Mouse (Mus musculus) brain, adult 2 months (tissue): Measurements from ENCODE around the gene Gm11627.
"Not testable (repeated sequence)": the region's sequence is repeated elsewhere in the genome, so short reads cannot be mapped to it uniquely, and the experiment has no call there.

ENCODE experiments used
- DNase-seq: peaks from one replicate; pipeline ENCODE4 v3.0.0; 2011; ENCODE audit warnings: low read depth, low spot score

The Gm11627 gene

DNA sequence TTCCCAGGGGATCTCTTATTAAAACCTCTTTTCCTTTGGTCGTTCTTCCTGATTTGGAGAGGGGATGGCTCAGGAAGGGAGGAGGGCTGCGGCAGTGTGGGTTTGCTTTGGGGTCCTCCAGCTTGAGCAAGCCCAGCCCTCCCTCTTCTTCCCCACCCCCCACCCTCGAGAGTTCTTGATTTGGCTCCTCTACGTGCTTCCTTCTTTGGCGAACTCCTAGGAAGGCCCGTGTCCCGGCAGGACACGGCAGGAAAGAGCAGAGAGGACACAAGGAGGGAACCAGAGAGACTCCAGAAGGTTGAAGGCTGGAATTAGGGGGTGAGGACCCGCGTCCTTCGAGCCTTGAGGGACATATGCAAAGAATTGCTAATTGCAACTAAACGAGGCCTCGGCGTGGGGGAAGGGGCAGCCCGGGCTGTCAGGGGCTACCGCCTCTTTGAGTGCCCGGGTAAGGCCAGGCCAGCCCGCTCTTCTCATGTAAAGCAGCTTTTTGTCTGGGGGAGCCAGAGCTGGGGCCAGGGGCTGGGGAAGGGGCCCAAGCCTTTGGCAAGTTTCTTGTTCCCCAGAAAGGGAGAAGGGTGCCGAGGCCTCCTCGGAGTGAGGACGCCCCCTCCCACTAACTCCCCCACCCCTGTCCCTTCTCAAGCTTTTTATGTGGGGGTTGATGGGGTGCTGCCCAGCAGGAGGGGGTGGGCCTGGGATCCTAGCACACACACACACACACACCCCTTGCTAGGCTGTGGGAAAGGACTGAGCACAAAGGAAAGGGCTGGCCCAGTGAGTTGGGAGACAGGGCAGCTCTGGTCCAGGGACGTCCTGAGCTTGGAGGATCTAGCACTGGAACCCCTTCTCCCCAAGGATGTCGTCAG is at the start of gene Gm11627:
TSS of gene Gm11627 (minus strand) at position 297 of the 869 bp plus-strand sequence.
- DNase-seq: no peak

DNA sequence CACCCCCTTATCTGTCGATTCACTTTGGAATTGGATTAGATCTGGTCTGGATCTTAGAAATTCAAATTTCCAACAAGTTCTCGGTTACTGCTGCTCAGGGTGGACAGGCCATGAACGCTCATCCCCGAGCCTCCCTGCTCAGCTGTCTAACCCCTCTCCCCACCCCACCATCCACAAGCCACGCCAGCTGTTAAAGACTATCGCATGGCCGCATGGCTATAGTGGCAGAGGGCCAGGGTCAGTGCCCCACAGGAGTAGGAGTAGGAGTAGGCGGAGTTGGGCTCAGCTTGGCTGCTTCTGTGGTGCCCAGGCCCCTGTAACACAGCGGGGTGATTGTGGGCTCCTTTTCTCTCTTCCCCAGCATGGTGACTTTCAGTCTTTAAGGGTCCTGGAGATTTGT is 49.3 kb upstream of the Gm11627 start:
- no peak for DNase-seq

DNA sequence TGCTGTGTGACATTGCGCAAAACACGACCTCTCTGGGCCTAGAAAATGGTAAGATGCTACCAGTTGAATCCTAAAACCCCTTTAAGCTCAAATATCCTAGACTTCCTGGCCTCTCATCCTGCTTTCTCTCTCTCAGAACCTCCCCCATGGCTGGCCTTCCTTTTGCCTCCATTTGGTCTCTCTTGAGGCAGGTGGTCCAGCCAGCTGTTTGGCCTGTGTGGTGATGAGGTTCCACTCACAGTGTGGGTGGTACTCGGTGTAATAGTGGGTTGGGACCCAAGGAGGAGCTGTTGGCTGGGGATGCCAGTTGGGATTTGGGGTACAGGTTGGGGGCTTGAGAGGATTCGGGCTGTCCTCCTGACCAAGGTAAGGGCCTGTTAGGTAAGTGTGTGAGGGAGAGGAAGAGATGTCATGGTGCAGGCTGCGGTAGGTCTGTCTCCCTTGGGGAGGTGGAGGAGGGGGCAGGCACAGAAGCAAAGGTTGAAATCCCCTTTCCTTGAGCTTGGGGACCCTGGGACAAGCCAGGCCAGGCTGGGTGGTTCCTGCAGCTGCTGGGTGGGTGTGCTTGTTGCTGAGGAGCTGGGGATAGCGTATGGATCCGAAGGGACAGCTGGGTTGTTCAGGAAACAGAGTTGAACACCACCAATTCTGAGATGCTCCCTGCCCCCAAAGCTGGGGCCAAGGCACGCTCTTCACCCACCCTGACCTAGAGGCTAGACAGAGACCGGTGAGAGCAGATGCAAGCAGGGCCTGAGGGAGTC is 48.1 kb upstream of the Gm11627 start:
- no peak for DNase-seq

DNA sequence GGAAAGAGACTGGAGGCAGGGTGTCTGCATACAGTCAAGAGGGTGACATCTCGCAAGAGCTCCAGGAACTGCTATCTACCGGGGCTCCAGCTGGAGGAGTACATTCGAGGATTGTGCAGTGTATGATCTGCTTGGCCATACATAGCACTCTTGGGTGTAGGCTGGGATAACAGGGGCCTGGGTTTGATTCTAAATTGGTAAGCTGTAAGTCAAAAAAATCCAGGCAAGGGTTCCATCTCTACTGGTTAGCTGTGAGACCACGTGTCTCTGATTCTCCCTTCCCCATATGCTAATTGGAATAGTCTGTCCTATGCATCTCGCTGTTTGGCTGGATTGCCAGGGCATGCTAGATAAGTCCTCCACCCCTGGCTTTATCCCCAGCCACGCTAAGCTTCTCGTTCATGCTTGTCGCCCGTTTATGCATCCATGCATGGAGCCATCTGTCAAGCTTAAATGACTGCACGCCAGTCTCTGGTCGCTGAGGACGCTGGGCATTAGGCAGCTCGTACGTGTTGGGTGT is 45.7 kb upstream of the Gm11627 start:
- peak; percentile 8 for DNase-seq

DNA sequence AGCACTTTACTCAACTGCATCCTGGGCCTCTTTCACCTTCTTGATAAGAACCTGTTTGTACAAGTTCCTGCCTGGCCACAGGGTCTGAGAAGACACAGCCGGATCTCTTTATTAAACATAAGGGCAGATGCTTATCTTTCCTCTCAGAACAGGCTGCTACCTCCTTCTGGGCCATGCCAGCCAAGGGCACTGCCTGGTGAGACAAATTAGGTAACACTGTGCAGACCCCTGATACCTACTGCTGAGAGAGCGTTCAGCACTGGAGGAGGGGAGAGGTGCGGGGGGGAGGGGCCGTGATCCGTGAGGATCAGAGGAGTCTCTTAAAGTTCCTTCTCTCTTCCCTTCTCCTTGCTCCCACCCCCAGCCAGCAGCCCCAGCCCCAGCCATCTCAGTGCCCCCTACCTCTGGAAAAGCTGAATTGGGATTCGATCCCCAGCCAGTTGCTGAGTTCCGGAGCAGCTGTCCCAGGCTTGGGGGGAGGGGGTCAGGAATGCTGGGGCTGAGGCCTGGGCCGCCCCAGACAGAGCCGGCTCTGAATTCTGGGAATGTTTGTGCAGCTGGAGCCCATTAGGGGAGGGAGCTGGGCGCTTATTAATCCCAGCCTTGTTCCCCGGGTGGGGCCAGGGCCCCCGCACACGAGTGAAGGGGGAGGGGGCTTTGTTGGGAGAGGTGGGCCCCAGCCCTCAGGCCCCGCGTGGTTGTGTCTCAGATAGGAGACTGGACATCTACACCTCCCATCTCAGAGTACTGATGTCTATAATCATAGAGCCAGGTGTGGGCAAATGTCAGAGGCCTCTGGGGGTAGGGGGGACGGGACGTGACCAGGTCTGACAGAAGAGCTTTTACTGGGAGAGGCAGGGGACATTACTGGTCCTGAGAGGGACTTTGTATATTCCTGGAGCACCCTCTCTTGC is 44.9 kb upstream of the Gm11627 start:
- peak; percentile 10 for DNase-seq

DNA sequence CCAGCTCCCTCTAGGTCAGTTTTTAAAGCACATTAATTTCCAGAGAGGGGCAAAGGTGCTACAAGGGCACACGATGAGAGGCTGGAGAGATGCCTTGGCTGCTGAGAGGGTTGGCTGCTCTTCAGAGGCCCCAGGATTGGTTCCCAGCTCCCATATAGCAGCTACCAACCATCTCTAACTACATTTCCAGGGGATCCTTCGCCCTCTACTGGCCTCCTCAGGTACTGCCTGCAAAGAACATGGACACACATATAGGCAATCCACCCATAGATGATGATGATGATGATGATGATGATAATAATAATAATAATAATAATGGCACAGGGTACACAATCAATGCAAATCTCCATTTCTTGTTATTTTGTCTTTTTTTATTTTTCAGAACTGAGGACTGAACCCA is 40.2 kb upstream of the Gm11627 start:
- no peak for DNase-seq

DNA sequence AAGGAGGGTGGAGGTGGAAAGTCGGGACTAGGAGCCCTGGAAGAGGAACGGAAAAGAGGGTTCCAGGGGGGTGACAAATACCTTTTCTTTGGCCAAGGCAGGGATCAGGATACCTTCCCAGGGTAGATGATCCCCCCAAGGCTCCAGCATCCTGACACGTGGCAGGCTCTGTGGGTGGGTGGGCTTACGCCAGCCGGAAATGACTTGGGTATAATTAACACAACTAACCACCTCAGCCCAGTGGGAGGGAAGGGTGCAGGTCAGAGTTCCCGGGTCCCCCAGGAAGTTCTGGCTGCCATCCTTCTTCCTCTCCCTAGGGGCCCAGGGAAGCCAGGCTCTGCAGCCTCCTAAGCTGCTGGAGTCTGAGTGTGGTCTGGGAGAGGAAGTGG is 32.0 kb upstream of the Gm11627 start:
- no peak for DNase-seq

DNA sequence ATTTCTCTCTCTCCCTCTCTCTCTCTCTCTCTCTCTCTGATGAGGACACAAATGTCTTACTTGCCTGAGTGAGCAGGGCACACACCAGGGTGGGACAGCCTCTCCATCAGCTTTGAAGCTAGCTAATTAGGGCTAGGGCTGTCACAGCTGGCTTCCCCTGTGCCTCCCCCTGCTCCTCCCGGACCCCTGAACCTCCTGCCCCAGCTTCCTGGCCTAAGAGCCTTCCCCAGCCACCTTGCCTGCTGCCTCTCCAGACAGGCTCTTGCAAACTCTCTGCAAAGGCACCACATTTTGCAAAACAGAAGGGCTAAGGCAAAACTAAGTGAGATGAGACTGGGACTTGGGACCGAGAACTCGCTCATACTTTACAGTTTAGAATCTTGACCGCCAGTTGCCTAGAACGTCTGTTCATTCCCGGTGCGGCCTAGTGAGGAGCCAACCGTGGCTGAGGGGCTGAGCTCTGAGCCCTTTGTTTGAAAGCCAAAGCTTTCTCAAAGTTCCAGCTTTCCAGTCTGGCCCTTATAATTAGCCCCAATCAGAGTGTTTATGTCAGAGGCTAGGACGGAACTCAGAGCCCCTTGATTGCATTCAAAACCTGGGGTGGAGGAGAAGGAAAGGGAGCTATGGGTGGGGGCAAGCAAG is 31.5 kb upstream of the Gm11627 start:
- DNase-seq: no peak

DNA sequence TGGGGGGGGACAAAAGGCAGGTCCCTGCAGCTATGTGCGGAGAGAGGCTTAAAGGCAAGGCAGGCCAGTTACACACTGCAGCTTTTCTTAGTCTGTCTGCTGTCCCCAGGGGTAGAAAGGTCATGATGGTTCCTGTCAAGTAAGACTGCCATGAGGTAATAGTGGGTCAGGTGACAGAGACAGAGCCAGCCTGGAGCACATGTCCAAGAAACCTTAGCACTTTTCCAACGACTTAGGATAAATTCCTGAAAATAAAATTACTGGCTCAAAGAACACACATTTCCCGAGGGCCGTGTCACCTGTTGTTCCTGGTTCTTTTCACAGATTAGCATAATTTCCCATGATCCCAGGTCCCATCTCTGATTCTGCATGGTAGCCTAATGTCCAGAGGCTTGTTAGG is 31.0 kb upstream of the Gm11627 start:
- no peak for DNase-seq

DNA sequence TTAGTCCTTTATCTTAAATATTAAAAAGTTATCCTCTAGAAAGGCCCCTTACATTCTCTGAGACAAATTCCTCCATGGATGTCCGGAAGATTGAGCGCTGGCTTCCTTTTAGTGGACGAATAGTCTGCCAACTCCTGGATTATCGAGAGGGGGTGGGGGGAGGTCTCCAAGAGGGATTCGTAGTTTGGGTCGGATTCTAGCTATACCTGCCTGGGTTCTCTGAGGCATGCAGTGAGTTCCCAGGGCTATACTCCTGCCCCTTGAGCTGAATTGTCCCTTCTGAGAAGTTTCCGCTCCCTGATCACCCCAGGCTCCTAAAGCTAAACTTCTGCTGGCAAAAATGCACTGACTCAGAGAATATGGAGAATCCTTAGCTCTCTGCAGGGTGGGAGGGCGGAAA is 30.2 kb upstream of the Gm11627 start:
- DNase-seq: no peak

DNA sequence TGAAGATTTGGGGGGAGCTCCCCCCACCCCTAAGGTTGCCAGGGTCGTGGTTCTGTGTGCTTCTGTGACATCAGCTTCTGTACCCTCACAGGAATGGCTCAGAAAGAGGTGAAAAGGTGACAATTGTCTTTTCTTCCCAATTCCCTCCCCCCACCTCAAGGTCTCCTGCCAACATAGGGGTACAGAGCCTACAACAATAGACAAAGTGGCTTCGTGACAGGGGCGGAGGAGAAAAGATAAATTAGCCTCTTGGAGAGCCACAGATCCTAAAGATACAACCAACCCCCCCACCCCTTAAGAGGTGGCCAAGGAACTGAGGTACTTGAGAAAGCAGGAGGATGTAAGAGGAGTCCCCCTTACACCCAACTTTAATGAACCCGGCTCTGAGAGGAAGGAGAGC is 29.4 kb upstream of the Gm11627 start:
- no peak for DNase-seq

DNA sequence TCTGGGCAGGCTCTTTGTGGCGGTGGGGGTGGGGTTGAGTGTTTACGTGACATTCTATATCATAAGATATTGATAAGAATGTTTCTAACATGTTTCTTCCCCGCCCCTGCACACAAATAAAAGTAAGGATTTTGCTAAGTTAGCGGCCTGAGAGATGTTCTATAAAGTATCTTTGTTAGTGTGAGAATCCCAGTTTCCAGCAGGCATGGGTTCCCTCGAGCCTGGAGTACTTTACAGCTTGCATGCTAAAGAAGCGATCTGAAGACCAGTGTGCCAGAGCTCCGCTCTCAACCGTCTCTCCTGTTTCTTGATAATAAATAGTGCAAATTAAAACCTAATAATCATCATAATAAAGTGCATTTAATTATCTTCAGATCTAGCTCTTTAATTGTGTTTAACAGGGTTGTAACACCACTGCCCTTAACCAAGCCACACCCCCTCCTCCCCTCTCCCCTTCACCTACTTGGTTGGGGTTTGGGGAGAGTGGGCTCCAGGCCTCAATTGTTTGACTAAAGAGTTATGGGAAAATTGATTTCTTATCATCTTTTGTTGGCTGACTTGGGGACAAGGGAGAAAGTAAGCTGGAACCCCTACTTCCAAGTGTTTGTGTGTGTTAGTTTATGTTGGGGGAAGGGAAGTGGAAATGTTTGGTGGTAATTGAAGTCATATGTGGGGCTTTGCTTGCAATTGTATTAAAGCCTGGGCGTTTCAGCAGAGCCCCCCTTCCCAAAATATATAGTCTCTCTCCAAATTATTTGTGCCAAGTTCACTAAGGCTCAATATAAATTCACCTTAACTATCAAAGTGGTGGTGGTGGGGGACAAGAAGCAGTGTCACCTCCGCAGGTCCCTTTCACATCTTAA is 28.7 kb upstream of the Gm11627 start:
- DNase-seq: no peak

DNA sequence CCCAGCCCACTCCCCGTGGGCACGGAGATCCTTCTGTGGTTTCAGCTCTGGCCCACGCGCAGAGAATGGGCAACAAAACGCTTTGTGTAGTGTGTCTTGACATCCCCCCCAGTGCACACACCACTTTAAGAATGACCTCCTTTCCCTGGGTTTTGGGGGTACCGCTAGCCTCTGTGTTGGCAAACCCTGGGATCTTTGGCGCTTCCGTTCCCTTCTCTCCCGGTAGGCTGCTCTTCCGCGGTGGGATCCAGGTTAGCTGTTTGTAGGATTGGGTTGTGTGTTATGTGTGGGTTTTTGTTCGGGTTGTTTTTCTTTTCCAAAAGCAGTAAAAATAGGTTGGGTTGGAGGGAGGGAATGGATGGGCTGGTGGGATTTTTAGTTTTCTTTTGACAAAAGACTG is 27.9 kb upstream of the Gm11627 start:
- DNase-seq: not testable (repeated sequence)

DNA sequence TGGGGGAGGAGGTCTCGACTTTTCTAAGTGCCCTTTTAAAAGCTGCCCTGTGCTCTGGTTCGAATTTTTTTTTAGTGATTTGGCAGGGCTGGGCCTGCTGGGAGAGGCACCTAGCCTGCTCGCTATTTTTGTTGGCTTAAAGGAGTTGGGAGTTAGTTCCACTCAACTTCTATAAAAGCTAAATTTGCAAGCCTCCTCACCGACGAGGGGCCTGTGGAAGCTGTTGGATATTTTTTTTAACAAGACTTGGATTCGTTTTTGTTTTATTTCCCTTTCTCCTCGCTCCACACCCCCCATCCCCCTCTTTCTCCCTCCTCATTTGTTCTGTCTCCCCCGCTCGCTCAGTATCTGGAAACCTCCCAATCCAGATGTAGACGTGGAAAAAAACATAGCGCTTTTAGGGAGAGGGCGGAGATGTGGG is 27.5 kb upstream of the Gm11627 start:
- no peak for DNase-seq

DNA sequence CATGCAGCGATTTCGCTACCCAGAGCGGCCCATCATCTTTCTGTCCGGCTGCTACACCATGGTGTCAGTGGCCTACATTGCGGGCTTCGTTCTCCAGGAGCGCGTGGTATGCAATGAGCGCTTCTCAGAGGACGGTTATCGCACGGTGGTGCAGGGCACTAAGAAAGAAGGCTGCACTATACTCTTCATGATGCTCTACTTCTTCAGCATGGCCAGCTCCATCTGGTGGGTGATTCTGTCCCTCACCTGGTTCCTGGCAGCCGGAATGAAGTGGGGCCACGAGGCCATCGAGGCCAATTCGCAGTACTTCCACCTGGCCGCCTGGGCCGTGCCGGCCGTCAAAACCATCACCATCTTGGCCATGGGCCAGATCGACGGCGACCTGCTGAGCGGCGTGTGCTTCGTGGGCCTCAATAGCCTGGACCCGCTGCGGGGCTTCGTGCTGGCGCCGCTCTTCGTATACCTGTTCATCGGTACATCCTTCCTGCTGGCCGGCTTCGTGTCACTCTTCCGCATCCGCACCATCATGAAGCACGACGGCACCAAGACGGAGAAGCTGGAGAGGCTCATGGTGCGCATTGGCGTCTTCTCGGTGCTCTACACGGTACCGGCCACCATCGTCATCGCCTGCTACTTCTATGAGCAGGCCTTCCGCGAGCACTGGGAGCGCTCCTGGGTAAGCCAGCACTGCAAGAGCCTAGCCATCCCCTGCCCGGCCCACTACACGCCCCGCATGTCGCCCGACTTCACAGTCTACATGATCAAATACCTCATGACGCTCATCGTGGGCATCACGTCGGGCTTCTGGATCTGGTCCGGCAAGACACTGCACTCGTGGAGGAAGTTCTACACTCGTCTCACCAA is 26.5 kb upstream of the Gm11627 start:
- DNase-seq: no peak

DNA sequence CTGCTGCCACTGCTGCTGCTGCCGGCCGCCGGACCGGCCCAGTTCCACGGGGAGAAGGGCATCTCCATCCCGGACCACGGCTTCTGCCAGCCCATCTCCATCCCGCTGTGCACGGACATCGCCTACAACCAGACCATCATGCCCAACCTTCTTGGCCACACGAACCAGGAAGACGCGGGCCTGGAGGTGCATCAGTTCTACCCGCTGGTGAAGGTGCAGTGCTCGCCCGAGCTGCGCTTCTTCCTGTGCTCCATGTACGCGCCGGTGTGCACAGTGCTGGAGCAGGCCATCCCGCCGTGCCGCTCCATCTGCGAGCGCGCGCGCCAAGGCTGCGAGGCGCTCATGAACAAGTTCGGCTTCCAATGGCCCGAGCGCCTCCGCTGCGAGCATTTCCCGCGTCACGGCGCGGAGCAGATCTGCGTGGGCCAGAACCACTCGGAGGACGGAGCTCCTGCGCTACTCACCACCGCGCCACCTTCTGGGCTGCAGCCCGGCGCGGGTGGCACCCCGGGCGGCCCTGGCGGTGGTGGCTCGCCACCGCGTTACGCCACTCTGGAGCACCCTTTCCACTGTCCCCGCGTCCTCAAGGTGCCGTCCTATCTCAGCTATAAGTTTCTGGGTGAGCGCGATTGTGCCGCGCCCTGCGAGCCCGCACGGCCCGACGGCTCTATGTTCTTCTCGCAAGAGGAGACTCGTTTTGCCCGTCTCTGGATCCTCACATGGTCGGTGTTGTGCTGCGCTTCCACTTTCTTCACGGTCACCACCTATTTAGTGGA is 25.7 kb upstream of the Gm11627 start:
- peak; percentile 61 for DNase-seq

DNA sequence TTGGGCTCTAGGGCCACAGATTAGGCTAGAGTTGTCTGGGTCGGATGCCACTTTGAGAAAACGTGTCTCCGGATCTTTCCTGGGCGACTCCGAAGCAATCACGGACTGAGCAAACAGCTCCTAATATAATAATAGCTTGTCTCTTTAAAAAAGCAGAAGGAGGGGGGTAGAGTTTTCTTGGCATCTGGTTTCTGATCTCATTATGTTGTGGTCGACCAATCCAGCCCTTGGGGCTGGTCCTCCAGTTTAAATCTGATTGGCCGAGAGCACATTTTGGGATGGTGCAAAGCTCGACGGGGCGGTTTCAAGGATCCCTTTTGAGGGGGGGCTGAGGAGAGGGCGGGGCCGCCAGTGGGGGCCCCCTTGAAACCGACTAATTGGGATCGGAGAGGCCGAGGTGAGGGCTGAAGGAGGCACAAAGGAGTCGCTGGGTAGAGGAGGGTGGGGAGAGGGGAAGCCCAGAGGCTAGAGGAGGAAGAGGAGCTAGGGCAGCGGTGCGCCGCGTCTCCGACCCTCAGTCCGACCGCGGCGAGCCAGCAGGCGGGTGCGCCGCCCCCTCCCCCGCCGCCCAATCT is 24.8 kb upstream of the Gm11627 start, which contains the start of gene Fzd2:
TSS of gene Fzd2 (plus strand) at position 387 of the 575 bp plus-strand sequence.
- DNase-seq: peak; percentile 88

DNA sequence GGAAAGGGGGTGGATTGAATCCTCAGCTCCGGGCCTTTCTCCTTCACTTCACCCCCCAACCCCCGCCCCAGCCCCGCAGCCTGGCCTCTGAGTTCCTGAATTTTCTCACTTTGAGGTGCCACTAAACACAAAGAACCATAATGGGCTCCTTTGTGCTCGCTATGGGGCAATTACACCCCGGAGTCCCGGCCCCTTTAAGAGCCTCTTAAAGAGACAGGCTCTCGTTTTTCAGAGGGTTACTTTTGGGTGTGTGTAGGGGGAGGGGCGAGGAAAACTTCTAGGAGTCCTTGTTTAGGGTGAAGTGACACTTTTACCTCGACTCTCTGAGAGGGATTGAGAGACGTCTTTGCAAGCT is 24.2 kb upstream of the Gm11627 start:
- DNase-seq: peak; percentile 18
